Mouse (Mus musculus) thymus, adult 2 months (tissue): ENCODE data around the gene Vwa7. TPM values are rescaled to one million over a fixed set of nuclear protein-coding genes. Genes with fewer than 3 reads are reported as not detected.
"Not testable (repeated sequence)": the region's sequence is repeated elsewhere in the genome, so short reads cannot be mapped to it uniquely, and the experiment has no call there.

Experiments used
- DNase-seq: peaks from one replicate; pipeline ENCODE4 v3.0.0; 2021
- H3K27ac ChIP-seq: fragments of 200-500 bp; 2 replicates; pipeline ENCODE4 v1.5.1; 2012; ENCODE audit warnings: low read length, control low read depth; ENCODE audit not compliant: control insufficient read depth, insufficient read depth
- H3K27me3 ChIP-seq: fragments of 200-500 bp; 2 replicates; pipeline ENCODE4 v1.6.1; 2012; ENCODE audit warnings: mild to moderate bottlenecking, low read length, moderate library complexity, mixed read lengths; ENCODE audit not compliant: control insufficient read depth, insufficient read depth
- H3K36me3 ChIP-seq: fragments of 200-500 bp; 2 replicates; pipeline ENCODE4 v1.6.1; 2012; ENCODE audit warnings: mild to moderate bottlenecking, low read length, moderate library complexity; ENCODE audit not compliant: control insufficient read depth, insufficient read depth
- H3K4me1 ChIP-seq: fragments of 200-500 bp; replicated peaks from 2 replicates; pipeline ENCODE4 v1.6.1; 2012; ENCODE audit warnings: low read length; ENCODE audit not compliant: control insufficient read depth, insufficient read depth
- H3K4me3 ChIP-seq: fragments of 200-500 bp; 2 replicates; pipeline ENCODE4 v1.5.1; 2012; ENCODE audit warnings: mild to moderate bottlenecking, low read length, control low read depth, moderate library complexity; ENCODE audit not compliant: control insufficient read depth, insufficient read depth
- CTCF ChIP-seq: fragments of 200-500 bp; IDR thresholded peaks from 2 replicates; pipeline ENCODE4 v1.5.1; 2012; ENCODE audit warnings: mild to moderate bottlenecking, control low read depth, low read length, moderate library complexity, borderline replicate concordance; ENCODE audit not compliant: control insufficient read depth, poor library complexity, insufficient read depth; ENCODE audit errors: extremely low read depth
- POLR2A ChIP-seq: fragments of 200-500 bp; IDR thresholded peaks from 2 replicates; pipeline ENCODE4 v1.6.1; 2012; ENCODE audit warnings: mild to moderate bottlenecking, low read length, control low read depth, moderate library complexity; ENCODE audit not compliant: control insufficient read depth, poor library complexity, insufficient read depth; ENCODE audit errors: extremely low read depth
- WGBS: fragments of 180-500 bp; shearing (Covaris S2); methylation state at CpG from one replicate; pipeline ENCODE4 v1.1.7; 2018; 5-methylcytosine and 5-hydroxymethylcytosine counted together
- polyA plus RNA-seq: library from polyadenylated mRNA; depleted of rRNA; stranded (reverse); fragments of >200 nt; gene quantifications from 2 replicates; pipeline ENCODE4 v1.2.3, GENCODE M21; 2012

Vwa7 gene
- polyA plus RNA-seq, 1 experiment: 1.5 TPM

- DNase-seq: no peak
- Histone ChIP-seq H3K4me3 (peak overlapping the region; percentile 17; the same call in 1 of the 2 replicates), H3K4me1 (peaks cover 25% of the 10 kb centered on the region), H3K27ac (no peak overlapping the region), H3K36me3 (peaks cover 7% of the 10 kb centered on the region; the same call in 1 of the 2 replicates), H3K27me3 (no peaks in the 10 kb centered on the region)
- no peak for TF ChIP-seq CTCF
- no peak for TF ChIP-seq POLR2A
- 90% methylated on average over 14 of the region's 14 CpGs for WGBS
Observed at GRCm38 (mm10) chr17:34996411-34997141, 19.8 kb upstream of the Vwa7 start.

GRCm38 (mm10) chr17:34997142-34997483 lies 19.3 kb upstream of the Vwa7 start:
- no peak for TF ChIP-seq POLR2A
- Histone ChIP-seq H3K27me3 (no peaks in the 10 kb centered on the region), H3K4me3 (peak overlapping the region; percentile 12; the same call in 1 of the 2 replicates), H3K4me1 (peaks cover 31% of the 10 kb centered on the region), H3K27ac (no peak overlapping the region), H3K36me3 (peaks cover 7% of the 10 kb centered on the region; the same call in 1 of the 2 replicates)
- whole genome bisulfite sequencing: 82% methylated on average over 5 of the region's 5 CpGs
- DNase-seq: no peak

GRCm38 (mm10) chr17:34998526-34999430 lies 17.6 kb upstream of the Vwa7 start:
- TF ChIP-seq CTCF (no peak), POLR2A (no peak)
- DNase-seq: no peak
- Histone ChIP-seq H3K4me3 (peak overlapping the region; percentile 47), H3K27me3 (no peaks in the 10 kb centered on the region), H3K4me1 (peaks cover 38% of the 10 kb centered on the region), H3K27ac (peak overlapping the region; percentile 18), H3K36me3 (peaks cover 7% of the 10 kb centered on the region; the same call in 1 of the 2 replicates)
- 60% methylated on average over 15 of the region's 15 CpGs for WGBS

GRCm38 (mm10) chr17:34999871-35000716 lies 16.3 kb upstream of the Vwa7 start:
- not testable (repeated sequence) for H3K27me3 ChIP-seq, DNase-seq
- Histone ChIP-seq H3K27ac (peak overlapping the region; percentile 90), H3K4me3 (peak overlapping the region; percentile 85), H3K36me3 (peaks cover 17% of the 10 kb centered on the region), H3K4me1 (peaks cover 38% of the 10 kb centered on the region)
- 2% methylated on average over 30 of the region's 32 CpGs for WGBS
- peak; percentile 38; the same call in 1 of the 2 replicates for TF ChIP-seq POLR2A

GRCm38 (mm10) chr17:35000717-35001451 lies 15.5 kb upstream of the Vwa7 start, which contains the start of gene Vars:
Gene Vars (plus strand): TSS chr17:35000987.
- TF ChIP-seq POLR2A: no peak
- no peak; the same call in 1 of the 2 replicates for TF ChIP-seq CTCF
- Histone ChIP-seq H3K27ac (peak within 1 kb of the TSS; percentile 90), H3K4me3 (peak within 1 kb of the TSS; percentile 85), H3K36me3 (peaks cover 22% of the 10 kb centered on the region), H3K4me1 (peaks cover 38% of the 10 kb centered on the region), H3K27me3 (no peaks in the 10 kb centered on the region)
- WGBS: under 1% methylated on average over 83 of the region's 83 CpGs
- peak; percentile 80 for DNase-seq
